Mouse (Mus musculus): ENCODE results near the gene Wnk3.

- TF ChIP-seq CTCF (IDR thresholded peaks at IDR 0.05) = no peak
- no peak for TF ChIP-seq EP300 (IDR thresholded peaks at IDR 0.05; ENCODE audit: insufficient read depth, low read depth, low read length)
- TF ChIP-seq POLR2A (IDR thresholded peaks at IDR 0.05; ENCODE audit: insufficient read depth, low read depth, low read length) = no peak
These were observed 29.3 kb upstream of the Wnk3 start for GRCm38 (mm10) chrX:151168438-151169131.
